Mouse (Mus musculus): ENCODE measurements around the gene 3110082J24Rik.

3110082J24Rik gene

DNA sequence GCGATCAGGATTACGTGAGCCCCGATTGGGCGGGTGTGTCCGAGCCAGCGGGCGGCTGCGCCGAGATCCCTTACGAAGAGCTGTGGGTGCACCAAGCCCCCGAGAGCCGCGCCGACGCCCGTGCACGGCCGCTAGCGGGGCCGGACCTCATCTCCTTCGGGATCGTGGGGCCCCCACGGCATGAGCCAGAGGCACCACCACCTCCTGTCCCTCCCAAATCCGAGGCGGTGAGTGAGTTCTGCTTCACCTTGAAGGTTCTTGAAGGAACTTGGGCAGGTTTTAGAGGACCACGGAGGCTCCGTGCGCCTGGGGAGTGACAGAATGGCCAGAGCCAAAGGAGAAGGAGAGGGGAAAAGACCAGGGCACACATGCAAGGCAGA lies 8.9 kb upstream of the 3110082J24Rik start:
- no peak for DNase-seq

DNA sequence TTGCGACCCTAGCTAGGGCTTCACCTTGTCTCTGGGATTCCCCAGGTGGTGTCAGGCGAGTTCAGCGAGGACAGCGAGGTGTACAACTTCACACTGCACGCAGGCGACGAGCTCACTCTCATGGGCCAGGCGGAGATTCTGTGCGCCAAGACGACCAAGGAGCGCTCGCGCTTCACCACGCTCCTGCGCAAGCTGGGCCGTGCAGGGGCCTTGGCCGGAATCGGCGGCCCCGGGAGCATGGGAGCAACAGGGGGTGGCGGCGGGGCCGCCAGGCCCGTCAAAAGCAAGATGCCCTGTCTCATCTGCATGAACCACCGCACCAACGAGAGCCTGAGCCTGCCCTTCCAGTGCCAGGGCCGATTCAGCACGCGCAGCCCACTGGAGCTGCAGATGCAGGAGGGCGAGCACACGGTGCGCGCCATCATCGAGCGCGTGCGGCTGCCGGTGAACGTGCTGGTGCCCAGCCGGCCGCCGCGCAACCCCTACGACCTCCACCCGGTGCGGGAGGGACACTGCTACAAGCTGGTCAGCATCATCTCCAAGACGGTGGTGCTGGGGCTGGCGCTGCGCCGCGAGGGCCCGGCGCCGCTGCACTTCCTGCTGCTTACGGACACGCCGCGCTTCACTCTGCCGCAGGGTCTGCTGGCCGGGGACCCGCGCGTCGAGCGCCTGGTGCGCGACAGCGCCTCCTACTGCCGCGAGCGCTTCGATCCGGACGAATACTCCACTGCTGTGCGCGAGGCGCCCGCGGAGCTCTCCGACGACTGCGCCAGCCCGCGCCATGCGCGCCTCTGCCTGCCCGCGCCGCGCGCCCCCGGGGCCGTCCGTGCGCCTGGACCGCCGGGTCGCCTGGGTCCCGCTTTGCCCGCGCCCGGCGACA lies 8.2 kb upstream of the 3110082J24Rik start:
- peak; percentile 70 for DNase-seq

DNA sequence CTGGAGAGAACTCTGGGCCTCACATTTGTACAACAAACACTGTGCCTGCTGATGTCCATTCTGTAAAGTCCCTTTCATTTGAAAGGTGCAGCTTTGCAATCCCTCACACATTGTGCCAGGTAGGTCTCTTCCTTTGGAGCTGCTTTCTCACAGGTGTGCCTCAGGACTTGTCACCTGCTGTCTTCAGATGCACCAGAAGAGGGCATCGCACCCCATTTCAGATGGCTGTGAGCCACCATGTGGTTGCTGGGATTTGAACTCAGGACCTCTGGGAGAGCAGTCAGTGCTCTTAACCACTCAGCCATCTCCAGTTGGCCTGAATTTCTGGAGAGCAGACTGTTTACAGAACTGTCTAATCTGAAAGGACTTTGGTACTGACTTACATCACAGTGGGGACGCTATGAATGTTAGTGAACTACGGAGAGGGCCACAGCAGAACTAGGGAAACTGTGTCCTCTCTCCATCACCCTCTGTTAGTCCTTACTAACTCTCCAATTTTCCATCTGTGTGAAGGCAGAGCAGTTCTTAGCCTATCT lies 6.7 kb upstream of the 3110082J24Rik start:
- no peak for DNase-seq

DNA sequence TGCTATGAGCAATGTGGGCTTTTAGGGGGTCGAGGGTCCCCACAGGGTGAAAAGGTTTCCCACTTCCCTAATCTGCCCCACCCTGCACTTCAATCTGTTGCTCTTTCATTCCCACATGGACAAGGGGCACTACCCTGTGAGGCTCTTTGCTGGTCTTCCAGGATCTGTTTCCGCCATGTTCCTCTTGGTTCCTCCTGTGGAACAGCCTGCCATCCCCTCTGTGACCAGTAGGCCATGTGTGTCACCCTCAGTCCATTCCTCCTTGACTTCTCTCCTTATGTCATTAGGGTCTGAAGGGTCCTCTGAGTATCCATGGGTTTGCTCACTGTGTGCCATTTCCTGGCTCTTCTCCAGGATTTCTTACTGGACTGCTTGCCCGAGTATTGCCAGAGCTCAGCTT lies 5.9 kb upstream of the 3110082J24Rik start:
- DNase-seq = no peak

DNA sequence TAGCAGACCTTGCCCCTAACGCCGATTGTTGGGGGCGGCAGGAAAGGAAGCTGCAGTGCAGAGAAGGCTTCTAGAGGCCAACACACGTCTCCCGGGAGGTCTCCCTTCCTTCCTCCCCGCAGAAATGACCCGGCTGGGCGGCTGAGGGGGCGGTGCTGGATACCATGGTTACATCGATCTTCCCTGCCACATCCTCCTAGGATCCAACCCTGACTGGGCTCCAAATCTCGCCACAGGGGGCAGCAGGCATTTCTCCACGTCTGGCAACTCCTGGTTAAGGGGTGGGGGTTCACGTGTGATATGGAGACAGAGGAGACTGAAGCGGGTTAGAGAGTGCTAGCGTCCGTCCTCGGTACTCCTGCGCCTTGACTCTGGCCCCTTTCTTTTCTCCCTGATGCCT lies 5.2 kb upstream of the 3110082J24Rik start:
- peak; percentile 57 for DNase-seq

DNA sequence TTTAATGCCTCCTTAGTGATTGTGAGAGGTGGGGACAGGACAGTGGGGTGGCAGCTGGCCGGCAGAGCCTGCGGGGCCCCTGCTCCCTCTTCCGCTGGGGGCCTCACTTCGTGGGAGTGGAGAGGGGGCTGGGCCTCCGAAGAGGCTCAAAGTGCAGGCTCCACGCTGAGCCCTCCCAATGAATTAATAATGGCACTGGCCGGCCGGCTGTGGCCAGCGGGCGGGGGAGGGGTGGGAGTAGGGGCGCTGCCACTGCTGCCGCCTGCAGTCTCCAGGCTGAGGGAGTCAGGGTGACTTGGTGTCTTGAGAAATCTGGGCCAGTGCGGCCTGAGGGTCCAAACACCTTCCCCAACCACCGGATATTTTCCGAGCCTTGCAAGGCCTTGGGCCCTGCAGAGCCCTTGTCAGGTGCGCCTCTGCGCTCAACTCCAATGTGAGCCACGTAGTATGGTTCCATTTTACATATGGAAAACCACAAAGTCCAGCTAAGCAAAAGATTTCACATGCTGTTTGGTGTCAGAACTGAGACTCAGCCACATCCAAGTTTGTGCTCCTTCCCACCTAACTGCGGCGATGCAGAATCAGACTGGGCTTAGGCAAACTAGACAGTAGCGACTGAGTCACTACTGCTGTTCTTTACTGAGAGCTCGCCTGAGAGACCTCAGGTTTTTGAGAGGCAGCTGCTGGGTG lies 4.6 kb upstream of the 3110082J24Rik start:
- peak; percentile 23 for DNase-seq

DNA sequence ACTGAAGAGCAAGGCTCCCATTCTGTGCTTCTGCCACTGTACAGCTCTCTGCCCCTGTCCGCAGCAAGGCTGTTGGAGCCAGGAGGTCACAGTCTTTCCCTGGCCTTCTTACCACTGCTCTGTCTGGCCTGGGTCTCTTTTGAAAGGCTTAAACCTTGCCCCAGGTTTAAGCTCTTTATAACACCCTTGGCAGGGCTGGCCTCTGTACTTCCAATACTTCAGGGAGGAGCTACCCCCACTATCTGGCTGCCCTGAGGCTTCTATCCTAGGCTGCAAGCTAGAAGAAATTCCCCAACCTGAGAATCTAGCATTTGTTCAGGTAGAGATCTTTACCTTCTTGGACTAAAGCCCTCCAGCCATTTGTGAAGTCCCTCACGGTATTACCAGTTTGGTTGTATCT lies 4.0 kb upstream of the 3110082J24Rik start:
- no peak for DNase-seq

DNA sequence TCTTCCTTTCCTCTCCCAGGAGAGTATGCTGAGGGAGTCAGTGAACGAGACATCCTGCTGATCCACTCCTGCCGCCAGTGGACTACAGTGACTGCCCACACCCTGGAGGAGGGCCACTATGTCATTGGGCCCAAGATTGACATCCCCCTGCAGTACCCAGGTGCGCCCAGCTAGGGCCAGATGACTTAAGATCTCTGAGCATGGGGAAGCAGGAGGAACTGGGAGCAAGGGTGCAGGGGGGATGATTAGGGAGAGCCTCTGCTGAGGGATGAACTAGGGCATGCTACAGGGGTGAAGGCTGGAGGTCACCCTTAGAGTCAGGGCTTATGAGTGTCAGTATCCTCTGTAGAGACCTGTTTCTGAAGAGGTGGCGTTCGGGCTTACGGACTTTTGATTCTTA lies 2.3 kb upstream of the 3110082J24Rik start:
- DNase-seq = no peak

DNA sequence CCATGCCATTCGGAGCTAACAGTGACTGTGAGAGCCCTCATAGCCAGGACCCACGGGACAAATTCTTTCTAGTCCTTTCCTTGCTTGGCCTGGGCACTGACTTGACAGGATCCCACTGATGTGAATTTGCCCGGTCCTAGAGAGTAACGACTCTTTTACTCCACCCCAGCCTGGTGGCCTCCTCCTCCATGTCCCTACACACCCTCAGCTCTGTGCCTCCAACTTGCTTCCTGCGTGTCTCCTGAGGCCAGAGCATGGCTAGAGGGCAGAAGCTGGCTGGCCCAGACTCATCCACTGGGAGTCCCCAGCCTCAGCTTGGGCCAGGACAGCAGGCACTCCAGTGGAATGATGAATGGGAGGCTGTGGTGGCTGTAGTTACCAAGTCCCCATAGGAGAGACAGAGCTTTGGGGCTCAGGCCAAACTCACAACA lies 1.7 kb upstream of the 3110082J24Rik start:
- no peak for DNase-seq

DNA sequence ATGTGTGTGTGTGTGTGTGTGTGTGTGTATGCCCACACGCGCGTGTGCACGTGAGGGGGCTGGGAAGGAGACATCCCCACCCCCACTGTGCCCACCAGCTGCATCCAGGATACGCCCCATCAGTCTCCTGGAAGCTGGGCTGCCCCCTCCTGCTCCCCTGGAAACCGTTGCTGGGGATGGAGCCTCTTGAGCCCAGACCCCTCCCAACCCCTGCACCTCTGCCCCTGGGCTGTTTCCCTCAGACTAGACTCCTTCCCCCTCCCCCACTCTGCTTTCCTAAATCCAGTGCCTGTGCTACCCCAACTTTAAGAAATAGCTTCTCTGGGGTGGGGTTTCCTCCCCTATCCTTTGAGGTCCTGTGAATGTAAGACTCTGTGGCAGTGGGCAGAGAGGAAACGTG lies 1.3 kb upstream of the 3110082J24Rik start:
- no peak for DNase-seq

DNA sequence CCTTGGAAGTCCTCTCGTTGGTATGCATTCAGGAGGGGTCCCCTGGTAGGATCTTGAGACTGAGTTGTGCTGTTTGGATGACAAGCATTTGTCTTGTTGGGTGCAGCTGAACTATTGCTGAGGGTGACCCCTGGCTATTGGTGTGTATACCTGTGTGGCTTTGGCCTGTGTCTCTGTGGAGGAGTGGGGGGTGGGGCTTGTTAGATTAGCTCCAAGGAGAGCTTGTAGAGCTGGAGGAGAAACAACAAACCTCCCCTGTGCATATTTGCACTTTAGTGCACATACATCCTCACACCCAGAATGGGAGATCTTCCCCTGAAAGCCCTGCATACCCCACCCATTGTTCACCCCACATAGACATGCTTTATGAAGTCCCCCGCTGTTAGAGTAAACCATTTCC lies 870 bp upstream of the 3110082J24Rik start:
- DNase-seq = no peak

DNA sequence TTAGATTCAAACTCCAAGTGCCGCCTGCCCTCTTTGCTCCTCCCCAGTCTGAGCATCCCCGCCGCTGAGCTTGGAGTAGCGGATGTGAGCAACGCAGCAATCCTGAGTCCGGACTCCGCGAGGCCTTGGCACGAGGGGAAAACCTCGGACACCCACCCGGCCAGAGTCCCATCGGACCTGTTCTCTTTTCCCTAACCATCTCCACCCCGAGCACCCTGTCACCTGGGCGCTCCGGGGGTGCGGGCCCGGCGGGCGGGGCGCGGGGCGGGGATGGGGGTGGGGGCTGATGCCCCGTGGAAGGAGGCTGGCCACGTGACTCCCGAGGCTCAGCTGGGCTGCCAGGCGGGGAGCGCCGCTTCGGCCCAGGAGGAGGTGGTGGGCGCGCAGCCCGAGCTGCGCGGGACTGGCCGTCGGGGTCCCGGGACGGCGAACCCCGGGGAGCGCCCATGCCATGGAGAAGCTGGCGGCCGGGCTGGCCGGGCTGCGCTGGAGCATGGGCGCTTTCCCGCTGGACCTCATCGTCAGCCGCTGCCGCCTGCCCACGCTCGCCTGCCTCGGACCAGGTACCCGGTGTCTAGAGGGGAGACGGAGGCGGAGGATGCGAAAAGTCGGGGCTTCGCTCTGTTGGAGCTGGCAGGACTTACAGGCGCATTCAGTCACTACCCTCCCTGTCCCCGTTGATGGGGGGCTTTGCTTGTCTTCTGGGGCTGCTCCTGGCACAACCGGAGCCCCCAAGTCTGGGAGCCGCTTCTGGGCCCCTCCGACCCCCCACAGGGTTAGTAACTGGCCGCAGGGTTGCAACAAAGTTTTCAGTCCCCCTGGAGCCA lies 832 bp downstream of the 3110082J24Rik start, which contains the start of gene Garem2:
Gene Garem2 (plus strand): TSS at position 321 of the 827 bp plus-strand sequence.
- DNase-seq = no peak

DNA sequence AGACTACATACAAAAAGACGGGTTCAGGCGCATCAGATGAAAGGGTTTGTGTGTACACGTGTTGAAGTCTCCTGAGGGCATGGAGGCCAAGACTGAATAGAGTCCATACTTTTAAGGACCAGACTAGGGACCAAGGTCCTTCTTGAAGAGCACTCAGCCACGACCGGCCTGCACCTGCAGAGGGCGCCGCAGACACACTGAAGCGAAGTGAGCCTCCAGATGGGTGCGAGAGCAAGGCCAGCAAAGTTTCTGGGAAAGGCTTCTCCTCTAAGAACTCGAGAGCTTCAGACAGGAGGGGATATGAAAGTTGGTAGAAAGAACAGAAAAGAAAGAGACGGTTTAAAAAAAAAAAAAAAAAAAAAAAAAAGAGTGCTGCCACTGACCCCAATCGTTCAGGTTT lies 1.5 kb downstream of the 3110082J24Rik start:
- peak; percentile 53 for DNase-seq

DNA sequence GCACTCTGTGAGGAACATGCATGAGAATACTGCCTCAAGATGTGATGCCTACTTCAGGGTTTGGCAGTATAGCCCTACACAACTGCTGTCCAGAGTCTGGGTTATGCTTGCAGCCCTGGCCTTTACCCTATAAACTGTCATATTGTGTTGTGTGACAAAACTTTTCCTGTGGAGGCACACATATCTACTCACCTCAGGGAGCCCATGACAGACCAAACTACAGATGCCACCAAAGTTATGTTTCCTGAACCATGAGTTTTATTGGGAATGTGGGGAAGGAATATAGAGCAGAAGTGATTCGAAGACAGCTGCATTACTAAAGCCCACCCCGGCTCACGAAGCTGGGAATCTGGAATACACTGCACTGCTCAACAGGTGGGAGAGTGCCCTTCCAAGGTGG lies 2.5 kb downstream of the 3110082J24Rik start:
- no peak for DNase-seq

DNA sequence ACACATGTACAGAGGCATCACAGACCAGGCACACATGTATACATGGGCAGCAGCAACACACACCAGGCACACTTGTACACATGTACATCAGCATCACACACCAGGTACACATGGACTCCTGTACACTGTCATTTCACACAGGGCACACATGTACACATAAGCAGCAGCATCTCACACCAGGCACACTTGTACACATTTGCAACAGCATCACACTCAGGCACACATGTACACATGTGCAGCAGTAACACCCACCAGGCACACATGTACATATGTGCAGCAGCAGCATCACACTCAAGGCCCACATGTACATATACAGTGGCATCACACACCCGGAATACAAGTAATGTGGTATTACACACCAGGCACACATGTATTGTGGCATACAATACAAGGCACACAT lies 7.6 kb downstream of the 3110082J24Rik start:
- DNase-seq = no peak

DNA sequence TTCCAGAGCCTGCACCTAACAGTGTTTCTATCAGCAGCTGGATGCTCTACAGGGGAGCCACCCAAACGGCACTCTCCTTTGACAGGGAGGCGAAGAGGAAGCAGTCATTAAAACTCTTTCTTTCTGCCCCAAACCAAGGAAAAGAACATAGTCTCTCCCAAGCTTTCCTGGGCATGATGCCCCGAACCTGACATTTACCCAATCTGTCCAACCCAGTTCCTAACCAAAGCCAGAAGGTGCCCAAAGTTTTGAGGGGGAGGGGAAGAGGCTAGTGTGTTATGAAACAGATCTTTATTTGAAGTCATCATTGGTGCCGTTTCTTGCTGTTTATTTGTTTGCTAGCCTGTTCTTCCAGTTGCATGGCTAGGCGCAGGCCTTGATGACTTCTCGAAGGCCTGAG lies 10.2 kb downstream of the 3110082J24Rik start:
- DNase-seq = no peak

DNA sequence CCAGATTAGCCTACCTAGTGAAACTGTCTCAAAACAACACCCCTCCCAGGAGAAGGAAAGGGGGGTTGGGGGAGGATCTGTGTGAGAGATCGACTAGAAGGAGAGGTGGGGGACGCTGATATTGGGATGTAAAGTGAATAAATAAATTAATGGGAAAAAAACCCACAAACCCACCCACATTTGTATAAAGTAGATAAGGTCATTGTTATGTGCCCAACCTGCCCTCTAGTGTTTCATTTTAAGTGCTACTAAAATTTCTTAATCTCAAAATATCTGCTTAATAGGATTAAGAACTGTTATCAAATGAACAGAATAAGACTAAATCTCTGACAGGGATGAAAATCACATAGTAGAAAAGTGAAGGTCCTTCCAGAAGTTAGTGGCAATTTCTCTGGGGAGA lies 11.5 kb downstream of the 3110082J24Rik start:
- no peak for DNase-seq

DNA sequence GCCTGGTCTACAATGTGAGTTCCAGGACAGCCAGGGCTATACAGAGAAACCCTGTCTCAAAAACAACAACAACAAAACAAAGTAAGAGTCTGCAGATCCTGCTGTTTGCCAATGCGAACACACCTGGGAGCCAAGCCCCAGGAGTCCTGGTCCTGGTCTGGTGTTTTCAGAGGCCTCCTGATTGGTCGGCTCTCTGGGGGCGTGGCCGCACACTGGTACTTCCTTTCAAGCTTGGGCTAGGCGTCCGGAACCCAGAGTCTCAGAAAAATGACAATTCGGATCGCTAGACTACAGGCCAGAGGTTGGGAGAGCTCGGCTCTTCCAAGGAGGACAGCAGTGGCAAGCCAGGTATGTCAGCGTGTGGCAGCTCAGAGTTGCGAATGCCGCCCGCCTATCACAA lies 13.2 kb downstream of the 3110082J24Rik start:
- peak; percentile 25 for DNase-seq

DNA sequence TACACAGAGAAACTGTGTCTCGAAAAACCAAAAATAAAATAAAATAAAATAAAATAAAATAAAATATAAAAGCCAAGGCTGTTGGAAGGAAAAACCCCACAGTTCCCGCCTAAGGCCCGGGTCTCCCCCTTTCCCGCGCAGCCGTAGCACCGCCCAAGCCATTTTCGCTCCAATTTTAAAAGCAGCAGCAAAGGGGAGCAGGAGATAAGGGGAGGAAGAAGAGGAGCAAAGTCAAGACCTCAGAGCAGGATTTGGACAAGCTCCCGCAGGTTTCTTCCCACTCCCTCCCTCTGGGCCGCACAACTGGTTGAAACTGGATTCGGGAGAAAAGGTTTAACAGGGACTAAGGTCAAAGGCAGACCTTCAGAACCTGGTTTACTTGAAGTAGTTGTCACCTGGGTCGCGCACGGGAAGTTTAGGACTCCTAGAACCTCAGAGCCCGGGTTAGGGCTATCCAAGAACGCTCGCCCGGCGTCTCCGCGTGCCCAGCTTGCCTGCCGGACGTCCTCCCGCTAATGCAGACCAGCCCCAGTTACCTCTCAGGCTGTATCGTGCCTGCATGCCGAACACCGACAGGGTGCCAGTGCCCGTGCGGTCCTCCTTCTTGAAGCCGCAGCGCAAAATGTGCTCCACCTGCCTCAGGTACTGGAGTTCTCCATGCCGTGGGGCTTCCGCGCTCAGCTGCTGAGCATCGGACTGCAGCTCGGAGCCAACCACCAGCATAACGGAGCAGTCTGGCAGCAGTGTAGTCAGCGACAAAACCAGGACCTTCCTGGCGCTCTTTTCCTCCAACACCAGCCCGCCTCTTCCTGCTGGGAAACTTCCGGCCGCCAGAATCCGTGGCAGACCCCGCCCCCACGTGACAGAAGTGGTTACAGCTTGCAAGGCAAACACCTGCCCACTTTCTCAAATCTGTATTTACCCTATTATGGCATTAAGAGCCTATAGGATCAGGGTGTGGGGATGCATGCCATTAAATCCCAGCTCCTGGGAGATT lies 32.8 kb downstream of the 3110082J24Rik start, which contains the start of gene Tyms:
Gene Tyms (minus strand): TSS at position 793 of the 997 bp plus-strand sequence.
- DNase-seq = peak; percentile 90

DNA sequence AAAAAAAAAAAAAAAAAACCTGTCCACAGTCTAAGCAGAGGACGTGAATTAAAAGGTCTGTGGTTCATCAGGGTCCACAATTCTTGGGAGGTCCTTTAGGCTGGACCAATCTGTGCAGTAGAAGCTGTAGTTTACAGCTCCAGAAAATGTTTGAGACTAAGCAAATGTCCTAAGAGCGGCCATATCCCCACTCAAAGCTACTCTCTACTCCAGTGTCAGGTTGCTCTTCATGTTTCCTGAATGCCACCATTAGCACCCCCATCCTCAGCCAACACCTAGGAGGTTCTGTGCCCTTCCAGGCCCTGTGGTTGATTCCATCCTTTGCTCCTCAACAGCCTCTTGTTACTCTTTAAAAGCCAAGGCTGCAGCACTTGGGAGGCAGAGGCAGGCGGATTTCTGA lies 33.5 kb downstream of the 3110082J24Rik start:
- DNase-seq = no peak

DNA sequence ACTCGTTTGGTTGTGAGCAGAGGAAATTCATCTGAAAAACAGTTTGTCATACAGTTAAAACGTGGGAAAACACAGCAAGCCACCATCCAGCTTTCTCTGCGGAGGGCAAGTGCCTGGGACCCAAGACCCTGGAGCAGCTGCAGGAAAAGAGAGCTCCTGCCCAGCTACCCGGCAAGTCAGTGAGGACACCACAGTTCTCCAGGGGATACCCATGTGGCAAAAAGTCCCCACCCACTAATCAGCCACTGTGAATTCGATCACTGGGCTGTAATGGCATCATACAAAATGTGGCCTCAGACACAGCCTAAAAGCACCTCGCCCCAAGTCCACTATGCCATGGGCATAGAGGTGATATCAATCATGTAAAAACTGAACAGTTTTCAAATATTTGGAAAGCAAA lies 34.2 kb downstream of the 3110082J24Rik start:
- DNase-seq = no peak

DNA sequence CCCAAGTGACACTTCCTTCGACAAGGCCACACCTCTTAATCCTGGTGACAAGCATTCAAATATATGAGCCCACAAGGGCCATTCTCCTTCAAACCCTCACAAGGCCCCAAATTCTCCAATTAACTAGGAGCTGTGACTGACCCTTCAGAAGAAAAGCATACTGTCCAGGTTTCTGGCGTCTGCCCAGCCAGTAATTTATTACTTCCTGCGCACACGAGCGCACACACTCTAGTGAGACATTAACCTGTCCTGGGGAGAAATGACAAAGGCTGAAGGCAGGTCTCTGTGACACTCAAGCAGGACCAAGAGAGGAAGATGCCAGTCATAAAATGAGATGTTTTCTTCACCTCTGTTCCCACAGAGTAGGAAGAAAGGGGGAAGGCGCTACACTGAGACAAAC lies 38.2 kb downstream of the 3110082J24Rik start:
- no peak for DNase-seq
